ENCODE assay signal across 10 mouse cellular contexts in genomic region chr5:145130191-145130590, GRCm38 (mm10). TPM values are rescaled to one million over a fixed set of nuclear protein-coding genes. Genes with fewer than 3 reads are reported as not detected.
DNase-seq lines count a peak whose midpoint lies in the region; TF ChIP-seq lines count a peak whose summit lies in the region.
"Had no signal": no experiment of that assay in that cellular context is flagged by ENCODE, and none has a peak within 500 bp of the region (broad histone marks: within the 10 kb centered on the region; RNA-seq: fewer than 3 reads in every experiment).

No protein-coding gene starts in this region.

- H3K36me3 ChIP-seq in myocyte (ENCODE audit: control insufficient read depth, insufficient read depth) = peaks cover 56% of the 10 kb centered on the region
- H3K36me3 ChIP-seq in thymus, adult 2 months (ENCODE audit: control insufficient read depth, insufficient read depth, low read length) = peaks cover 89% of the 10 kb centered on the region

- H3K4me1 ChIP-seq in thymus, adult 2 months (replicated peaks; ENCODE audit: control insufficient read depth, insufficient read depth, low read length) = no peaks in the 10 kb centered on the region
- H3K4me1 ChIP-seq: midbrain, embryonic 12.5 days had no signal

- H3K4me2 ChIP-seq in myocyte (ENCODE audit: low read depth) = no peak overlapping the region
- H3K4me2 ChIP-seq: lung, embryonic 14.5 days; midbrain, embryonic 12.5 days had no signal

- no peak overlapping the region for H3ac ChIP-seq in myocyte (ENCODE audit: control insufficient read depth, insufficient read length)

- 94% methylated on average over 11 of the region's 11 CpGs for WGBS in thymus, adult 2 months

- H3K27me3 ChIP-seq in myocyte (ENCODE audit: control insufficient read depth, insufficient read depth, insufficient read length) = no peaks in the 10 kb centered on the region
- no peaks in the 10 kb centered on the region for H3K27me3 ChIP-seq in thymus, adult 2 months (ENCODE audit: control insufficient read depth, insufficient read depth, low read length)
- H3K27me3 ChIP-seq: midbrain, embryonic 12.5 days had no signal

- no peak overlapping the region for H3K4me3 ChIP-seq in myocyte
- H3K4me3 ChIP-seq in thymus, adult 2 months (ENCODE audit: control insufficient read depth, insufficient read depth, low read length) = no peak overlapping the region
- H3K4me3 ChIP-seq: midbrain, embryonic 12.5 days had no signal

- TF ChIP-seq CTCF in thymus, adult 2 months (IDR thresholded peaks at IDR 0.05; ENCODE audit: borderline replicate concordance, control insufficient read depth, extremely low read depth, insufficient read depth, low read length, poor library complexity) = no peak

- intact Hi-C loops in left cerebral cortex, postnatal 4 days (cut with DNase I) = no loop called here

- no peak for TF ChIP-seq POLR2A in myocyte (IDR thresholded peaks at IDR 0.05; ENCODE audit: insufficient read length, low read depth)
- no peak for TF ChIP-seq POLR2A in thymus, adult 2 months (IDR thresholded peaks at IDR 0.05; ENCODE audit: control insufficient read depth, extremely low read depth, insufficient read depth, low read length, poor library complexity)

- H3K79me2 ChIP-seq in myocyte (ENCODE audit: control insufficient read depth, insufficient read depth) = peaks cover 8% of the 10 kb centered on the region

- H3K27ac ChIP-seq in thymus, adult 2 months (ENCODE audit: control insufficient read depth, insufficient read depth, low read length) = no peak overlapping the region
- H3K27ac ChIP-seq: midbrain, embryonic 12.5 days had no signal

- DNase-seq in adrenal gland, adult (ENCODE audit: inconsistent age in 2 of 2, low spot score in 1 of 2) = peak; percentile 53 to 71
- DNase-seq in adrenal gland, postnatal 4 days (ENCODE audit: low spot score in 2 of 2) = no peak
- peak; percentile 48 to 73 for DNase-seq in left cerebral cortex, adult 18-20 months (ENCODE audit: low spot score in 2 of 2)
- no peak for DNase-seq in left cerebral cortex, postnatal 4 days
- DNase-seq in fibroblast of lung, adult 2 months (ENCODE audit: low read depth) = peak; percentile 72
- DNase-seq in thymus, adult 2 months = no peak
- no peak for DNase-seq in embryo, embryonic 9.5 days (ENCODE audit: extremely low spot score)
- DNase-seq: lung, embryonic 14.5 days had no signal

TF ChIP-seq in myocyte, 11 proteins besides CTCF, POLR2A, EP300 and RAD21:
- peak; percentile 49; the same call in 1 of the 2 replicates for TF ChIP-seq CEBPB (IDR thresholded peaks at IDR 0.05; ENCODE audit: insufficient read depth, poor library complexity, severe bottlenecking)
- TF ChIP-seq MYOD1 (IDR thresholded peaks at IDR 0.05; ENCODE audit: control insufficient read depth in 1 of 3, insufficient read length in 2 of 3, low read depth in 2 of 3) = no peak
- TF ChIP-seq POLR2AphosphoS2 (IDR thresholded peaks at IDR 0.05; ENCODE audit: insufficient read length, low read depth) = peak; percentile 74
- TF ChIP-seq MAX (IDR thresholded peaks at IDR 0.05; ENCODE audit: low read depth) = no peak
- TF ChIP-seq TCF3 (IDR thresholded peaks at IDR 0.05; ENCODE audit: insufficient read length, low read depth) = no peak
TF ChIP-seq in myocyte: peak in this region for 2.

RNA-seq across cellular contexts. Expression of gene Pdap1, which starts 9.8 kb away (rescaled TPM):
- 100 to 1,000 TPM; 106 to 108 TPM for total RNA-seq in adrenal gland, postnatal 4 days (2021)
- 10 to 100 TPM; 91.3 to 96.3 TPM for total RNA-seq in left cerebral cortex, adult 18-20 months (2021)
- total RNA-seq in left cerebral cortex, postnatal 4 days (2021) = 100 to 1,000 TPM; 136 to 144 TPM
- polyA plus RNA-seq in myocyte (2012; fragmentation: generic; extraction: Trizol) = 98.9 TPM
- 35.6 and 36.2 TPM in 2 replicates for polyA plus RNA-seq in thymus, adult 2 months (2012; rRNA removed)

RNA-seq across cellular contexts. Expression of gene Bud31, which starts 10.0 kb away (rescaled TPM):
- total RNA-seq in adrenal gland, postnatal 4 days (2021) = 100 to 1,000 TPM; 106 to 113 TPM
- 10 to 100 TPM; 75.7 to 78.8 TPM for total RNA-seq in left cerebral cortex, adult 18-20 months (2021)
- 100 to 1,000 TPM; 101 to 104 TPM for total RNA-seq in left cerebral cortex, postnatal 4 days (2021)
- polyA plus RNA-seq in myocyte (2012; fragmentation: generic; extraction: Trizol) = 130 TPM
- polyA plus RNA-seq in thymus, adult 2 months (2012; rRNA removed) = 73.3 and 105 TPM in 2 replicates

RNA-seq across cellular contexts. Expression of gene Arpc1b, which starts 16.2 kb away (rescaled TPM):
- total RNA-seq in adrenal gland, postnatal 4 days (2021) = 100 to 1,000 TPM; 226 to 243 TPM
- total RNA-seq in left cerebral cortex, adult 18-20 months (2021) = 10 to 100 TPM; 14.5 to 19.8 TPM
- total RNA-seq in left cerebral cortex, postnatal 4 days (2021) = 10 to 100 TPM; 25.7 to 28.3 TPM
- 482 TPM for polyA plus RNA-seq in myocyte (2012; fragmentation: generic; extraction: Trizol)
- polyA plus RNA-seq in thymus, adult 2 months (2012; rRNA removed) = 859 and 863 TPM in 2 replicates

RNA-seq across cellular contexts. Expression of gene Ptcd1, which starts 36.7 kb away (rescaled TPM):
- 10 to 100 TPM; 29.2 to 32.0 TPM for total RNA-seq in adrenal gland, postnatal 4 days (2021)
- total RNA-seq in left cerebral cortex, adult 18-20 months (2021) = 10 to 100 TPM; 21.5 to 22.4 TPM
- total RNA-seq in left cerebral cortex, postnatal 4 days (2021) = 10 to 100 TPM; 19.3 to 19.6 TPM
- polyA plus RNA-seq in myocyte (2012; fragmentation: generic; extraction: Trizol) = 16.6 TPM
- polyA plus RNA-seq in thymus, adult 2 months (2012; rRNA removed) = 14.5 and 14.9 TPM in 2 replicates

RNA-seq across cellular contexts. Expression of gene Cpsf4, which starts 36.8 kb away (rescaled TPM):
- 10 to 100 TPM; 28.0 to 29.0 TPM for total RNA-seq in adrenal gland, postnatal 4 days (2021)
- 10 to 100 TPM; 19.9 to 25.1 TPM for total RNA-seq in left cerebral cortex, adult 18-20 months (2021)
- total RNA-seq in left cerebral cortex, postnatal 4 days (2021) = 10 to 100 TPM; 35.2 to 36.4 TPM
- polyA plus RNA-seq in myocyte (2012; fragmentation: generic; extraction: Trizol) = 31.3 TPM
- 63.5 and 66.0 TPM in 2 replicates for polyA plus RNA-seq in thymus, adult 2 months (2012; rRNA removed)

Comparison
In these comparisons a context has a peak if more than half of its experiments do, and no peak if none do; other contexts are left out.
1. DNase-seq: peak in adrenal gland, adult (2 of 2), left cerebral cortex, adult 18-20 months (2 of 2) and fibroblast of lung, adult 2 months (single experiment); none in adrenal gland, postnatal 4 days (0 of 2), left cerebral cortex, postnatal 4 days (single experiment), thymus, adult 2 months (single experiment) and embryo, embryonic 9.5 days (single experiment).
2. RNA of gene Arpc1b, which starts 16.2 kb away (total RNA-seq): 226 to 243 TPM in adrenal gland, postnatal 4 days; 25.7 to 28.3 TPM in left cerebral cortex, postnatal 4 days and 14.5 to 19.8 TPM in left cerebral cortex, adult 18-20 months; every median in the first group is over 4 times any median in the second.